Mouse (Mus musculus) heart, postnatal 14 days (tissue): ENCODE results near the gene Olfr312. TPM values are rescaled to one million over a fixed set of nuclear protein-coding genes. Genes with fewer than 3 reads are reported as not detected.
"Not testable (repeated sequence)": the region's sequence is repeated elsewhere in the genome, so short reads cannot be mapped to it uniquely, and the experiment has no call there.

Experiments used
- DNase-seq, 2 experiments: peaks; one replicate each; pipeline ENCODE4 v3.0.0; 2021 to 2022
- intact Hi-C: fragments of 180-260 bp; cut with DNase I; formaldehyde crosslinking; loops from one replicate; pipeline ENCODE4 v1.15.1; 2025
- long read RNA-seq, 2 experiments: library from polyadenylated mRNA; stranded (forward); transcript quantifications; one replicate each; pipeline ENCODE4 v2.0.0; 2021
- total RNA-seq, 2 experiments: library from RNA; stranded (reverse); gene quantifications; 2 replicates each; pipeline ENCODE4 v1.2.3; 2021

Olfr312 gene
- not detected for total RNA-seq
- long read RNA-seq, experiment 1: 0 reads
- long read RNA-seq, experiment 2: 0 reads

DNA sequence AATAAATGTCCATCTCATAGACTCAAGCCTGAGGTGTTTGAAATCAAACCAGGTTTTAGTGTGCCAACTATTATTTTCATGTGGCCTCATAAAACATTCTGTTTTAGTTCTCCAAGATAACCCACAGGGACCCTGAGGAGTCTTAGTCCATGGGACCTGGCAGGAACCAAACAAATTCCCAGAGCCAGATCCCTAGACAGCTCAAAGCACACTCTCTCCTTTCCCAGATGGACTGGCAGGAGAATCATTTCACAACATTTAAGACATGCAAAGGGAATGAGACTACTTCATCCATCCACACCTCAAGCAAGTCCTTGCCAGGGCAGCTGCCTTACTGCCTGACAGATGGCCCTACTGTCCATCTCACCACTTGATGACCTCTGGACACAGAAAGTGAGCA lies at the start of gene Olfr312:
Olfr312 (plus strand) TSS at position 301 of the 400 bp plus-strand sequence.
- intact Hi-C loops: not testable (repeated sequence)

DNA sequence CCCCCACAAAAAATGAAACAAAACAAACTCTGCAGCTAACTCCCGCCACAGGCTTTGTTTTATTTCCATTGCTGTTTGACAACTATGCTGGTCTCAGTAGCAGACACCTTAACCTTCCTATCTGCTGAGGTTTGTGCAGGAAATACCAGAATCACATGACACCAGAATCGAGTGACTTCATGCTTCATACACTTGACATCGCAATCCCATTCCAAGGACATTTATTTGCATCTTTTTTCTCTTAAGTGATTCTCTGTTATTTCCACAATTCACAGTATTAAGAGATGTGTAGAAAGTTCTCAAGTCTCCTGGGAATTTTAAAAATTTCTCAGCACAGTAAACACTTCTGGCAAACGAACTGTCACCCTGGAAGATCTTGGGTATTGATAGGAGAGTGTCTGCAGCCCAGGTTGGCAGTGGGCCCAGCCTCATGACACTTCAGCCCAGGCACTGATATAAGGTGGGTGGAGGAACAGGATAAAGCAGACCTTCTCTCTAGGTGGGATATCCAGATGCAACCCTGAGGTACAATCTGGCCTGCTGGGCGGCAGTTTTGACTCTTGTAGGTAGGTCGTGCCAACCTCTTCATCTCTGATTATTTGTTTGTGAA lies 46.5 kb upstream of the Olfr312 start, which contains the start of gene Olfr314:
Olfr314 (plus strand) TSS at position 473 of the 610 bp plus-strand sequence.
- intact Hi-C loops: no loop called here
- DNase-seq: no peak

More for the DNA sequence above, at the start of gene Olfr312:
- DNase-seq: not testable (repeated sequence)

DNA sequence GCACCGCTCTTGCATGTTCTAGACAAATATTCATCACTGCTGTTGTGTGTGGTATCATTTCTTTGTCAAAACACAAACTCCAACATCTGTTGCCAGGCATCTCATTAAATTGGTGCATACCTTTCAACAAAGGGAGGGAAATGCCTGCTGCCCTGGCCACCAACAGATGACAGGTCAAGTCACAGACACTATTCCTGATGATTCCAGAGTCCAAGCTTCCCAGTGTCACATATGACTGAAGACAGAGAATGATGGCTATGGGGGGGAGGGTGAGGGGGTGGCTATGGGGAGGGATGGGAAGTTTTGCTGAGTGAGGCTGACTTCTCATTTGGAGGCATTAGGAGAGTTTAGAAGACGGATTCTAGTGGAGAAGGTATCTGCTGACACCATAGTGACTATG lies 44.9 kb upstream of the Olfr312 start:
- intact Hi-C loops: no loop called here
- DNase-seq: no peak

DNA sequence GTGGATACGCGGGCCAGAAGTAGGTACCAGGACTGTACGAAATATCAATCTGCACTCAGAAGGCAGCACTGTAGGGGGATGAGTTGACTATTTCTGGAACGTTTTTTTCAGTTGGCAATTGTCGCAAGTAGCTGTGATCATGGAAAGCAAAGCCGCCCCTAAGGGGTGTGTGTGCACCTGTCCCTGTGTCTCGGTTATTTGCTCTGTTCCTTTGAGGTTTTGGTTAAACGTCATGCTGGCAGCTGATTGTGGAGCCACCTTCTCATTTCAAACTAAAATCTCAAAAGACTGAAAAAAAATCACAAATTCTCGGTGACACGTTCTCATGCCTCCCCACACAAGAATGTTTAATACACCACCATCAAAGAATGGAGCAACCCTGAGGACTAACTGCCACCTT lies 41.4 kb upstream of the Olfr312 start:
- intact Hi-C loops: no loop called here

DNA sequence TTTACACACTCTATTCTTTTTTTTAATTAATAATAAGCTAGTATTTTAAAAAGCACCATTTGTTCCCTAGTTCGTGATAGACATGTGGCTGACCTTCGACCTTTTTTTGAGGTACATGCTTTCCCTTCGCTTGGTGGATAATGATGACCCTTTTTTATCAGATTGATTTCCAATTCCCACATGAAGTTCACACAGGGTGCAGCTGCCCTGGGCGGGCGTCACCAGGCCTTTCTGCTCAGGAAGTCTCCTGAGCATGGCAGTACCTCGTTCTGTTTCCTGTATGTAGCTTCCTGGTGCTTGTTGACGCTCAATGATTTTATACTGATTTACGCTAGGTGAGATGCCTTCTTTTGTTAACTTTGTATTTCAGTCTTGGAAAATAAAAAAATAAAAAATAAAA lies 40.7 kb upstream of the Olfr312 start:
- DNase-seq: no peak
- intact Hi-C loops: no loop called here

More for the DNA sequence above, 41.4 kb upstream of the Olfr312 start:
- no peak for DNase-seq

DNA sequence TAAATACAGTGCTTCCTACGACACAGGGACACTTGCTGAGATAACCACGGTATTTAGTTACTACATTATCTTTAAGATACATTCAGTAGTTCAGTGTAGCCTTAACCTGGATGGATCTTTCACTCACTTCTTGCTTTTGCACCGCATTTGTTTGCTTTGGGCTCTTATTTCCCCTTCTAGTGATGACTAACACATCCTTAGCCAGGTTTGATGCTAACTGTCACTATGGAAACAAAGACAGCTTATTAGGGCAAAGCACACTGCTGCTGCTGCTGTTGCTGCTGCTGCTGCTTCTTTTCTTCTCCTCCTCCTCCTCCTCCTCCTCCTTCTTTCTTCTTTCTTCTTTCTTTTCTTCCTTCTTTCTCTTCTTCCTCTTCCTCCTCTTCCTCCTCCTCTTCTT lies 39.5 kb upstream of the Olfr312 start:
- intact Hi-C loops: no loop called here
- DNase-seq: no peak

DNA sequence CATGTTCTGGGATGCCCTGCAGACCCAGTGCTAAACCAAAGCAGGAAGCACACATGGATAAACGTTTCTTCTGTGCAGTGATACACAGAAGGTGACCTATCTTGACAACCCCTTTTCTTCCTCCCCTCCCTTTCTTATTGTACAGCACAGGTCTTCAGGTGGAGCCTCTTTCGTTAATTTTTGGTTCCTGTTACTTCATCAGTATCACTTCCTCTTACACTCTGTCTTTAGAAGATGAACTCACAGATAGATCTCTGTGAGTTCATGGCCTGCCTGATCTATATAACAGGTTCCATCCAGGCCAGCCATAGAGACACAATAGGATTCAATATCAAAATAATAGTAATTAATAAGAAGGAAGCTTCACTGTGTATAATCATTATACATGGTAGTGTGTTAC lies 39.0 kb upstream of the Olfr312 start:
- no peak for DNase-seq
- intact Hi-C loops: no loop called here

DNA sequence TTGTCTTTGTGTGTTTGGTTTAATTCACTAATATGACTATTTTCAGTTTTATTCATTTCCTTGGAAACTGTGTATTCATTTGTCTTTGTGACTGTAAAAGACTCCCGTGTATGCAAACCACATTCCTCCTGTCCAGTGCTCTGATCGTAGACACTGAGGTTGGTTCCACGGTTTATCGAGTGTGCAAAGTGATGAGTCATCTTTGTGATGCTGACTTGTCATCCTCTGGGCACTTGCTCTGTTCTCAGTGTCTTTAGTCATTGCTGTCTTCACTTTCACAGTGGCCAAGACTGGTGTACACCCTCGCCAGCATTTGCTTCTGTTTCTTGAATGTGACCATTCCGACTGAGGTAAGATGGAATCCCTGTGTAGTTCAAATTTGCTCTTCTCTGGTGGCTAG lies 38.4 kb upstream of the Olfr312 start:
- DNase-seq: no peak
- intact Hi-C loops: no loop called here

DNA sequence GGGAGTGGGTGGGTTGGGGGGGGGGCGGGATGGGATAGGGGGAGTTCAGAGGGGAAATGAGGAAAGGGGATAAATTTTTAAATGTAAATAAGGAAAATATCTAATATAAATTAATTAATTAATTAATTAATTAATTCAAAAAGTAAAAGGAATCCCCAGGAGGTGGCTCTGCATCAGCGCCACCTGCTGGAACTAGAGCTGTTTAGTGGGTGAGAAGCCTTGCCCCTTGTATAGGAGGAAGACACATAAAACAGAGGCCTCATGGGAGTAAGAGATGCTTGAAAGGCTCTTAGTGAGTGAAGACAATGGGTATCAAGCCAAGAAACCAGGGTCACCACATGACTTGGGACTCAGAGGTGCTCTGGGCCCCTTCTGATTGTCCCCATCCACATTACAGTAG lies 33.2 kb upstream of the Olfr312 start:
- intact Hi-C loops: no loop called here
- DNase-seq: no peak

DNA sequence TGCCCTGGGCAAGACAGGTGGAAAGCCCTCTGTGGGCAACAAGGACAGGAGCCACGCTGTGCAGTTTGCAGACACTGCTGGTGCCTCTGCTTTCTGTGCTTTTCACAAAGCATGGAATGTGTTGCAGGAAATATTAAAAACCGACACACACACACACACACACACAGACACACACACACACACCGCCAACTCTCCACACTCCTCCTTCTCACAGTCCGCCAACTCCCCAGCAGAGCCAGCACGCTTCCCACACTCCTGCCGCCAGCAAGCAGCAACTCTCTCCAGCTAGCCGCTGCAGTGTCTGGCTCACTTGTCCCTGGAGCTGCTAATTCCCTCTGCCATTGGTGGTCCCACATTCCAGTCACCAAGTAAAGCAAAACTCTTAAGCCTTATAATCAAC lies 32.2 kb upstream of the Olfr312 start:
- peak in 1 of 2 experiments; percentile 9 for DNase-seq
- intact Hi-C loops: no loop called here

DNA sequence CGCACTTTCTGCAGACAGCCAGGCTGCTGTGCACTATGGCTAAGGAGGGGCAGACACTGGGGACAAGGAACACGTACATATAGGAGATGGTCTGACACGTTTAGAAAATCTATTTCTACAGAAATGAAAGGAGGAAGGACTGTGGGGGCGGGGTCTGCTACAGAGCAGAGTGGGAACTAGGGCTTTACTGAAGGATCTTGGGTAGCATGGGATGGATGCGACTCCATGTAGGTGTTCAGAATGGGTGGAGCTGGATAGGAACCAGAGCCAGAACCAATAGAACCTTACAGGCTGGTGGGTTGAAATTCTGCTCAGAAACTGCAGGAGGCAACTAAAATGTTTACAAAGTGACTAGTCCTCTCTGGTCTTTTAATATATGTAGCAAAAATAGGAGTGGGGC lies 29.3 kb upstream of the Olfr312 start:
- intact Hi-C loops: no loop called here
- DNase-seq: no peak

DNA sequence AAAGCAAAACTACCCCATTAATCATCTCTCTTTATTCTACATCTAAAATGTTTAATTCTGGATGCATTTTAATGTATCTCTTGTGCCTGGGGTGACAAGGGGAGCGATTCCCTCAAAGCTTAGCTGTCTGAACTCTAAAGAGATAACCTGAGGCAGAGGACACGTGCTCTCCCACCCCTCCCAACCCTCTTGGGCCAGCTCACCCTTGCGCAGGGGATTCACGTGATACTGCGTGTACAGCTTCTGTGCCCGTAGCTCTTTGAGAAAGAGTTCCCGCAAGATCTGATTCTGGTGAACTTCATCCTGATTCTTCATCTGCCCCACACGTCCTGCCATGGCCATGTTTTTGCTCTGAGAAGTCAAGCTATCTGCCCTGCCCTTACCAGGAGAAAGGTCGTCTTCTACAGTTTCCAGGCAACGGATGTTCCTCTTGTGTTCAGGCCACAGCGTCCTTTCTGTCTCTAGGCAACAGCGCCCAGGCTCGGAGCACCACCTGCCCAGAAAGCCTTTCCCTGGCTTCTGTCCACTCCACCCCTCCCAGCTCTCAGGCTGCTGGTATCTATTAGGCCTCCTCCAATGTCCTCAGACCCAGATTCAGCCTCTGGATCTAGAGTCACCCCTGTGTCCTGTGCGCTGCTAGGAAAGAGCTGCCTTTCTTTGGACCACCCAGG lies 27.3 kb upstream of the Olfr312 start, which contains the start of gene Fam183b:
Fam183b (minus strand) TSS at position 403 of the 671 bp plus-strand sequence.
- peak; percentile 3 to 9 for DNase-seq
- intact Hi-C loops: no loop called here

DNA sequence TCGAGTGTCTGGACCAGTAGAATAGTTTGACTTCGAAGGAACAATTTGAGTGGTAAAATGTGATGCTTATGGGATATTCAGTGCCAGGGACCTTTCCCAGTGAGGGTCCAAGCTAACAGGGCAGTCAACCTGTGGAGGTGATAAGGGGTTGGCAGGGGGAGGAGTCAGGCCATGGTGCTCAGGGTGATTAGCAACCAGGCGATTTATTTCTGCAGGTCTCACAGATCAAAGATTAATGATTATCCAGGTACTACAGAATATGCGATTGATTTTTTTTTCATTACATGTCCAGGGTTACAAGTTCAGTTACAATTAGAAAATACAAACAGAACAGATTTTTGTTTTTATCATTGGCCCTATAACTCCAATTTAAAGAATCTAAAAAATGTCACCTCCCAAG lies 25.2 kb upstream of the Olfr312 start:
- intact Hi-C loops: no loop called here
- no peak for DNase-seq

DNA sequence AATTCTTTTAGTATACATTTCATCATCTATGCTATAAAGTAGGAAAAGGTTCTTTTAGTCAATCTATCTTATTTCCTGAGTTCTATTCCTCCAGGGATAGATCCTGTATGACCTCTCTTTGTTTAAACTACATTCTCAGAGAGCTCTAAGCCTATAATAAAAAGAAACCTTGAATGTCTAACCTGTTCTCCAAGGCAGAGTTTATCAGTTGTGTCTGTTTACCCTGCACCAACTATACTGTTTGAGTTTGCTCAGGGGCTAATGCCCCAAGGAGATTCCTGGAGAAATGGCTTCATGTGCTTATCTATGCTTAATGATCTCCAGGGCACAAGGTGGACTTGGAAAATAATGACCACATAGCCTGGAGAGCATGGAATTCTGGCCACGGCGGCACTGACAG lies 24.6 kb upstream of the Olfr312 start:
- no peak for DNase-seq
- intact Hi-C loops: no loop called here

DNA sequence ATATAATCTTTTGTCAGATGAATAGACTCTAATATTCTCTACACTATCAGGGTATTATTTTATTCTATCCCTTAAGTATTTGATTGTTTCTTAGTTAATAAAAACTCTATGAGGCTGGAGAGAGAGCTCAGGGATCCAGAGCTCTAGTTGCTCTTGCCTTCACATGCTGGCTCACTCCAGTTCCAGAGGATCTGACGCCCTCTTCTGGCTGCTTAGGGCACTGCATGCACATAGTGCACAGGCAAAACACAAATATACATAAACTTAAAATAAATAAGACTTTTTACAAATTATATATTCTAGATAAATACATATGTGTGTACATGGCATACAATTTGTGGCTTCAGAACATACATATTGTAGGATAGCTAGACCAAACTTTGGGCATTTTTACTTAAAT lies 17.0 kb upstream of the Olfr312 start:
- intact Hi-C loops: no loop called here
- DNase-seq: no peak

DNA sequence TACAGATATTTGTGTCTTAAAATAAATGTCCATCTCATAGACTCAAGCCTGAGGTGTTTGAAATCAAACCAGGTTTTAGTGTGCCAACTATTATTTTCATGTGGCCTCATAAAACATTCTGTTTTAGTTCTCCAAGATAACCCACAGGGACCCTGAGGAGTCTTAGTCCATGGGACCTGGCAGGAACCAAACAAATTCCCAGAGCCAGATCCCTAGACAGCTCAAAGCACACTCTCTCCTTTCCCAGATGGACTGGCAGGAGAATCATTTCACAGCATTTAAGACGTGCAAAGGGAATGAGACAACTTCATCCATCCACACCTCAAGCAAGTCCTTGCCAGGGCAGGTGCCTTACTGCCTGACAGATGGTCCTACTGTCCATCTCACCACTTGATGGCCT lies 14.3 kb upstream of the Olfr312 start, which contains the start of gene Olfr313:
Olfr313 (plus strand) TSS at position 301 of the 400 bp plus-strand sequence.
- intact Hi-C loops, DNase-seq: not testable (repeated sequence)

DNA sequence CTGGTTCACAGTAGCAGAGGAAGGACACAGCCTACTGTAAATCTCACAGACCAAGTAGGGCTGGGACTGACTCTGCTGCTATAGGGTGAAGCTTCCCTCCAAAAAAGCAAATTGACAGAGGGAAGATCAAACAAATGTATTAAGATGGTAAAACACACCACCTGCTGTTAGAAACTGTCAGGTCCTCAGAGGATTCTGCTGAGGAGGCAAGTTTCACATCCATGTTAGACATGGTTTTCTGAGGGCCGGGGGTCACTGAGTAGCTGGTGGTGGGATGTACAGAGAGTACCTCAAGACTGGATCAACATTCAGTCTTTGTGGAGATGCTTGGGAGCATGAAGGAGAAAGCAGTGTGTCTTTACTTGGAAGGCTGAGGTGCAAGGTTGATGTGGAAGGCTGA lies 13.4 kb upstream of the Olfr312 start:
- no peak for DNase-seq
- intact Hi-C loops: no loop called here

DNA sequence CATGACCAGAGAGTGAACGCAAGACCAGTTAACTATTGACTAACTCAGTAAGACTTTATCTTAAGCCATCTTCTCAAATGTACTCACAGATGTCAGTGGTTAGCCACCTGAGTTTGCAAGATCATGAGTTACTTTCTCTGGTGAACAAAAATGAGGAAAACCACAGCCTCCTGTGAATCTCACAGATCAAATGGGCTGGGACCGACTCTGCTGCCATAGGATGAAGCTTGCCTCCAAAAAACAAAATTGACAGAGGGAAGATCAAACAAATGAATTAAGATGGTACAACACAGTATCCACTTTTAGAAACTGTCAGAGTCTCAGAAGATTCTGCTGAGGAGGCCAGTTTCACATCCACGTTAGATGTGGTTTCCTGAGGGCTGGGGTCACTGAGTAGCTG lies 727 bp downstream of the Olfr312 start:
- no peak for DNase-seq
- intact Hi-C loops: no loop called here

DNA sequence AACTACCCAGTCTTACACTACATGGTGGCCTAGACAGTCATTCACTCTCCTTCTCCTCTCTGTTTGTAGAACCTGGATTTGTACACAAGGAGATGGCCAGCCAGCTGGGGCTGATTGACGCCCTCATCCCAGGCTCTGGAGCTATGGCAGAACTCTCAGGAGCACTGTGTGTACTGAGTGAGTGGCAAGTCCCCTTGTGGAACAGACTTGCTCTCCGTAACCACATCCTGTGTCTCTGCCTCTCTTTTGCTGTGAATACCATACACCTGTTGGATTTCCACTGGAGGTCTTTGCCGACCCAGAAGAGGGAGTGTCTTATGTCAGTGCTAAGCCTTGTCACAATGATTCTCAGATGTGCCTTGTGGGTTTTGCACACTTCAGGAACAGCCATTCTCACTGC lies 3.5 kb downstream of the Olfr312 start:
- intact Hi-C loops, DNase-seq: not testable (repeated sequence)

DNA sequence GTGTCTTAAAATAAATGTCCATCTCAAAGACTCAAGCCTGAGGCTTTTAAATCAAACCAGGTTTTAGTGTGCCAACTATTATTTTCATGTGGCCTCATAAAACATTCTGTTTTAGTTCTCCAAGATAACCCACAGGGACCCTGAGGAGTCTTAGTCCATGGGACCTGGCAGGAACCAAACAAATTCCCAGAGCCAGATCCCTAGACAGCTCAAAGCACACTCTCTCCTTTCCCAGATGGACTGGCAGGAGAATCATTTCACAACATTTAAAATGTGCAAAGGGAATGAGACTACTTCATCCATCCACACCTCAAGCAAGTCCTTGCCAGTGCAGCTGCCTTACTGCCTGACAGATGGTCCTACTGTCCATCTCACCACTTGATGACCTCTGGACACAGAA lies 9.9 kb downstream of the Olfr312 start, which contains the start of gene Olfr311:
Olfr311 (plus strand) TSS at position 301 of the 400 bp plus-strand sequence.
- DNase-seq, intact Hi-C loops: not testable (repeated sequence)

DNA sequence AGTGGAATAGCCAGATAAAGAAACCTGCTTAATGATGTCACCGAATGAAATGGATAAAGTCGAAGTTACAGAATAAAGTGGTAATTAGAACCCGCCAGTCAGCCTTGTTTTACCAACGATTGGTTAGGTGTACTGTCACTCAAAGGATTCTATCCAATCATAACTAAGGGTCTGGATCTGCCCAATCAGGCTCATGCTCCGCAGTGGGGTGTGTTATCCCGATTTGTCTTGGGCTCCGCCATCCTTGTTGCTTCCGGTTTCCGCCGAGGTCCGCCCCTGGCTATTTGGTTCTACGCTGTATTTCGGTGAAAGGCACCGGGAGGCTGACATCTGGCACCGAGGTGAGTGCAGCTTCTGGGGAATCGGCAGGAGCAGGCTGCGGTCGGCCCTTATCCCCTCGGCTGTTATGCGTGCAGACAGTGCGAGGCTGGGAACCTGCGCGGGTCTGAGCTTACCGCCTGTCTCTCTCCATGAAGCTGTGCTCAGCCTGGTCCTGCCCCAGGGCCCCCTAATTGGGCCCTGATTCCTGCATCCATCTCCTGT lies 18.0 kb downstream of the Olfr312 start, which contains the start of gene Gm12258:
Gm12258 (plus strand) TSS at position 240 of the 543 bp plus-strand sequence.
- peak; percentile 77 to 86 for DNase-seq
- intact Hi-C loops: loop anchor here (5.0 kb wide), 1 partner anchor 55 kb away; the partner anchor contains the start of gene Zfp39
